Mouse (Mus musculus) neural tube, embryonic 11.5 days (tissue): ENCODE measurements around the gene Dock2. TPM values are rescaled to one million over a fixed set of nuclear protein-coding genes. Genes with fewer than 3 reads are reported as not detected.

Experiments
- ATAC-seq: fragments of 200-750 bp; cut with Nextera tagmentation; 2 replicates; pipeline ENCODE4 v1.8.0; 2017; ENCODE audit warnings: moderate number of reproducible peaks, mild to moderate bottlenecking, moderate TSS enrichment, moderate library complexity; ENCODE audit not compliant: insufficient read depth, low FRiP score, low TSS enrichment
- DNase-seq: peaks from one replicate; pipeline ENCODE4 v3.0.0-alpha.2; 2015; ENCODE audit warnings: low spot score
- H3K27ac ChIP-seq: fragments of 300-500 bp; sonication (generic); 2 replicates; pipeline ENCODE4 v1.5.1; 2014; ENCODE audit warnings: low read depth, mild to moderate bottlenecking, low read length
- H3K27me3 ChIP-seq: fragments of 300-500 bp; sonication (generic); 2 replicates; pipeline ENCODE4 v1.6.1; 2014; ENCODE audit warnings: mild to moderate bottlenecking, low read length, mixed read lengths; ENCODE audit not compliant: control insufficient read depth, insufficient read depth
- H3K36me3 ChIP-seq: fragments of 300-500 bp; sonication (generic); 2 replicates; pipeline ENCODE4 v1.6.1; 2014; ENCODE audit warnings: mild to moderate bottlenecking, low read length, moderate library complexity, mixed read lengths; ENCODE audit not compliant: control insufficient read depth, insufficient read depth
- H3K4me1 ChIP-seq: fragments of 300-500 bp; sonication (generic); 2 replicates; pipeline ENCODE4 v1.6.1; 2014; ENCODE audit warnings: low read length, mixed read lengths; ENCODE audit not compliant: control insufficient read depth, insufficient read depth
- H3K4me2 ChIP-seq: fragments of 300-500 bp; sonication (generic); 2 replicates; pipeline ENCODE4 v1.6.1; 2014; ENCODE audit warnings: low read depth, mild to moderate bottlenecking, moderate library complexity
- H3K4me3 ChIP-seq: fragments of 300-500 bp; sonication (generic); 2 replicates; pipeline ENCODE4 v1.5.1; 2014; ENCODE audit warnings: low read depth, low read length
- H3K9ac ChIP-seq: fragments of 300-500 bp; sonication (generic); 2 replicates; pipeline ENCODE4 v1.6.1; 2014; ENCODE audit warnings: mild to moderate bottlenecking, low read length
- H3K9me3 ChIP-seq: fragments of 300-500 bp; sonication (generic); 2 replicates; pipeline ENCODE4 v1.6.1; 2016; ENCODE audit warnings: low read length; ENCODE audit not compliant: control insufficient read depth
- WGBS: fragments of 180-500 bp; shearing (Covaris S2); extraction: QIAGEN DNeasy Blood & Tissue Kit; methylation state at CpG from one replicate; pipeline ENCODE4 v1.1.7; 2014; 5-methylcytosine and 5-hydroxymethylcytosine counted together
- polyA plus RNA-seq: library from polyadenylated mRNA; unstranded; fragments of >200 nt; fragmentation: Nextera tagmentation; extraction: Ambion mirVana; gene quantifications from 2 replicates; pipeline ENCODE4 v1.2.1, GENCODE M21; 2014

Dock2 gene
- polyA plus RNA-seq, 1 experiment from 2014 or later = 0.82 TPM

DNA sequence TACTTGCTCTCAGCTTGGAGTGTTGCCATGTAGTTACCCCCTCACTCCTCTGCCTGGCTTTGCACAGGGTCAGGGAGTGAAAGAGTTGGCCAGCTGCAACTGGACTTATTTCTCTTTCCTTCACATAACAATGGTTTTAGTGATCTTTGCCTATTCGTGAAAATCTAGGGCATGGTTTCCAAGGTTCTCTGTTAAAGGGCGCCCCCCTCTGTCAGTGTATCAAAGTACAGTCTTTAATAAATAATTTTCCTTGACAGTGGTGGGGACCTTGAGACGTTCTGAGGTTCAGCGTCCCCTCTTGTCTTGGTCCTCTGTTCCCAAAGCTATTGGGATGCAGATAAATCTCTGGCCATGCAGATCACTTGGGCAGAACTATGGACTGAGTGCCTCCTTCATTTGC lies 12.4 kb upstream of the Dock2 start:
- Histone ChIP-seq H3K27me3 (no peaks in the 10 kb centered on the region), H3K9me3 (no peaks in the 10 kb centered on the region), H3K9ac (no peak overlapping the region), H3K4me2 (no peak overlapping the region), H3K4me3 (no peak overlapping the region), H3K36me3 (no peaks in the 10 kb centered on the region), H3K4me1 (no peaks in the 10 kb centered on the region), H3K27ac (no peak overlapping the region)
- 28% methylated on average over 4 of the region's 4 CpGs for WGBS
- ATAC-seq = no peak
- DNase-seq = no peak

DNA sequence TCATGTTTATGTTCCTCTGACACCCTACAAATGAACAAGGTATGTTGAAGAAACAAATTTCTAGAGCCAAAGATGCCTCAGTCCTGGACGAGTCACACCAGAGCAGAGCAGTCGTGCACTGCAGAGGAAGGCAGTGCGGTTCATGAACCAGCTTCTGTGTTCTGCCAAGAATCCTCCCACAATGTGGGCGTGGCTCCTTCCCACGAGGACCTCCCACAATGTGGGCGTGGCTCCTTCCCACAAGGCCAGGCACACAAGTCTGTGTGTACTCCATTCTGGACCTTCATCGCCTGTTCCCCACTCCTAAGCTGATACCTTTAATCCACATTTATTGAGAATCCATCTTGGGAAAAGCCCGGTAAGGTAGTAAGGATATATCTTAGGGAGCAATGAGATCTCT lies 8.2 kb upstream of the Dock2 start:
- no peak for ATAC-seq
- Histone ChIP-seq H3K36me3 (no peaks in the 10 kb centered on the region), H3K9me3 (no peaks in the 10 kb centered on the region), H3K9ac (no peak overlapping the region), H3K27ac (no peak overlapping the region), H3K27me3 (no peaks in the 10 kb centered on the region), H3K4me1 (no peaks in the 10 kb centered on the region), H3K4me2 (no peak overlapping the region), H3K4me3 (no peak overlapping the region)
- 69% methylated on average over 8 of the region's 8 CpGs for WGBS
- DNase-seq = no peak

GRCm38 (mm10) chr11:34784864-34785263 lies 1.2 kb upstream of the Dock2 start:
- no peaks in the 10 kb centered on the region for H3K36me3 ChIP-seq
- H3K27me3 ChIP-seq = no peaks in the 10 kb centered on the region
- H3K9me3 ChIP-seq = no peaks in the 10 kb centered on the region
- no peak overlapping the region for H3K4me2 ChIP-seq
- H3K9ac ChIP-seq = no peak overlapping the region
- no peak for ATAC-seq
- H3K4me3 ChIP-seq = no peak overlapping the region
- no peak overlapping the region for H3K27ac ChIP-seq
- no peaks in the 10 kb centered on the region for H3K4me1 ChIP-seq
- no peak for DNase-seq

- Histone ChIP-seq H3K4me3 (no peak overlapping the region), H3K4me2 (no peak overlapping the region), H3K9me3 (no peaks in the 10 kb centered on the region), H3K9ac (no peak overlapping the region), H3K27me3 (no peaks in the 10 kb centered on the region), H3K4me1 (no peaks in the 10 kb centered on the region), H3K27ac (no peak overlapping the region), H3K36me3 (no peaks in the 10 kb centered on the region)
- 82% methylated on average over 8 of the region's 8 CpGs for WGBS
- DNase-seq (no peak), ATAC-seq (no peak)
These were observed 919 bp downstream of the Dock2 start for GRCm38 (mm10) chr11:34782516-34783430.

DNA sequence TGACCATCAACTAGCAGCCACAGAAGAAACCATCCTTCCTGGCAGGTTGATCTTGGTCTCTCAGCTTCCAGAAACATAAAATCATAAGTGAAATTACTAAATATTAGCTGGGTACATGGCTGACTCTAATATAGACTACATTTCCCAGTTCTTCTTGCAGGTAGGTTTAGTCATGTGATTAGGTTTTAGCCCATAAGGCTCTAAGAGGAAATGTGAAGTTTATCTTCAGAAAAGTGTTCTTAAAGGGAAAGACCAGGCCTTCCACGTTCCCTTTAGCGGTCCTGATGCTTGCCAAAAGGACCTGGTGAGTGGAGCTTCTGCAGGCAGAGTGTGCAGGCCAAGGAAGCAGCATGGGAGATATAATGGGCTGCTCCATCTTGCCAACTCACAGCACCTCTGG lies 2.9 kb downstream of the Dock2 start:
- WGBS = 88% methylated on average over 2 of the region's 2 CpGs
- no peak for ATAC-seq
- DNase-seq = no peak
- Histone ChIP-seq H3K9ac (no peak overlapping the region), H3K4me2 (no peak overlapping the region), H3K4me1 (no peaks in the 10 kb centered on the region), H3K9me3 (no peaks in the 10 kb centered on the region), H3K27me3 (no peaks in the 10 kb centered on the region), H3K36me3 (no peaks in the 10 kb centered on the region), H3K4me3 (no peak overlapping the region), H3K27ac (no peak overlapping the region)

DNA sequence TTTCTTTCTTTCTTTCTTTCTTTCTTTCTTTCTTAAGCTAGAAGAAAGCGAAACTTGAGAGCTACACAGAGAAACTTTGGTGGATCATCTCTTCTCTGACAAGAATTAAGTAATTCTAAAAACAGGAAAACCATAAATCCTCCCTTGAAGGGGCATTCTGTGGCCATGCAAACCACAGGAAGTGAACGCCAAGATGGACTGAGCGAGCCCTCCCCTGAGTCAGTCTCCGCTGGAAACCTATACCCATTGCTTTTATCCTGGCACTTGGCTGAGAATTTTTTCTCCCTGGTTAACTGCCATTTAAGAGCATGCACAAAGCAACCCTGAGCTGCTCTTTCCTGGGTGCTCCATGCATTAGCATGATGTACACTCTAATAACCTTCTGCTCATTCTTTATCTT lies 3.7 kb downstream of the Dock2 start:
- H3K4me1 ChIP-seq = no peaks in the 10 kb centered on the region
- no peak for ATAC-seq
- 89% methylated on average over 4 of the region's 4 CpGs for WGBS

GRCm38 (mm10) chr11:34778351-34778750 lies 5.3 kb downstream of the Dock2 start:
- no peak for DNase-seq
- H3K4me3 ChIP-seq = no peak overlapping the region
- H3K27ac ChIP-seq = no peak overlapping the region
- H3K27me3 ChIP-seq = no peaks in the 10 kb centered on the region
- no peaks in the 10 kb centered on the region for H3K36me3 ChIP-seq
- no peak overlapping the region for H3K4me2 ChIP-seq
- ATAC-seq = no peak
- no peak overlapping the region for H3K9ac ChIP-seq
- WGBS = 81% methylated on average over 3 of the region's 3 CpGs
- H3K4me1 ChIP-seq = no peaks in the 10 kb centered on the region
- H3K9me3 ChIP-seq = no peaks in the 10 kb centered on the region

More for the DNA sequence above, 3.7 kb downstream of the Dock2 start:
- DNase-seq = no peak
- no peak overlapping the region for H3K9ac ChIP-seq
- no peak overlapping the region for H3K4me2 ChIP-seq
- H3K27ac ChIP-seq = no peak overlapping the region
- no peaks in the 10 kb centered on the region for H3K36me3 ChIP-seq
- no peak overlapping the region for H3K4me3 ChIP-seq
- no peaks in the 10 kb centered on the region for H3K27me3 ChIP-seq
- no peaks in the 10 kb centered on the region for H3K9me3 ChIP-seq

GRCm38 (mm10) chr11:34777529-34777928 lies 6.2 kb downstream of the Dock2 start:
- ATAC-seq = no peak
- Histone ChIP-seq H3K4me2 (no peak overlapping the region), H3K36me3 (no peaks in the 10 kb centered on the region), H3K4me3 (no peak overlapping the region), H3K4me1 (no peaks in the 10 kb centered on the region), H3K27me3 (no peaks in the 10 kb centered on the region), H3K9ac (no peak overlapping the region), H3K9me3 (no peaks in the 10 kb centered on the region), H3K27ac (no peak overlapping the region)
- no peak for DNase-seq
- WGBS = 86% methylated on average over 4 of the region's 4 CpGs

DNA sequence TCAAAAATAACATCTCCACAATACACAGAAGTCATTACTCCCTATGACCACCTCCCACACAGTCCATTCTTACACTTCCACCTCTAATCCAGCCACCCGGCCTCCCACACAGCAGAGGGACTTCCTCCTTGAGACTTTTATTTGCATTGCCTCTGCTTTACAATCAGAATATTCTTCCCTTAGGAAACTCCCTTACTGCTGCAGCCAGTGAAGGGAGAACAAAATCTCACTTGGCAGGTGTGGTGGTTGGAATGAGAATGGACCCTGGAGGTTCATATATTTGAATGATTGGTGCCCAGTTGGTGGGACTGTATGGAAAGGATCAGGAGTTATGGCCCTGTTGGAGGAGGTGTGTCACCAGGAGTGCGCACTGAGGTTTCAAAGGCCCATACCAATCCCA lies 7.6 kb downstream of the Dock2 start:
- no peaks in the 10 kb centered on the region for H3K9me3 ChIP-seq
- no peaks in the 10 kb centered on the region for H3K27me3 ChIP-seq
- WGBS = 79% methylated on average over 2 of the region's 2 CpGs
- H3K4me1 ChIP-seq = no peaks in the 10 kb centered on the region
- no peak overlapping the region for H3K9ac ChIP-seq
- H3K27ac ChIP-seq = no peak overlapping the region
- H3K4me2 ChIP-seq = no peak overlapping the region
- DNase-seq = no peak
- no peak overlapping the region for H3K4me3 ChIP-seq
- no peak for ATAC-seq
- H3K36me3 ChIP-seq = no peaks in the 10 kb centered on the region
